Mouse (Mus musculus): ENCODE data around the gene Phf24.

GRCm38 (mm10) chr4:42868193-42868592 lies 48.3 kb upstream of the Phf24 start:
- TF ChIP-seq CTCF (IDR thresholded peaks at IDR 0.05; ENCODE audit: low read depth), result no peak
- TF ChIP-seq EP300 (optimal IDR thresholded peaks at IDR 0.05), result no peak

Measured in stomach, postnatal 0 days (tissue).